Mouse (Mus musculus) forebrain, embryonic 14.5 days (tissue): ENCODE data around the gene Tmed2. TPM values are rescaled to one million over a fixed set of nuclear protein-coding genes. Genes with fewer than 3 reads are reported as not detected.

Experiments
- ATAC-seq: fragments of 200-750 bp; cut with Nextera tagmentation; 2 replicates; pipeline ENCODE4 v1.8.0; 2017; ENCODE audit warnings: mild to moderate bottlenecking, moderate library complexity
- DNase-seq: peaks from one replicate; pipeline ENCODE4 v3.0.0-alpha.2; 2015; ENCODE audit warnings: low spot score
- H3K27ac ChIP-seq: fragments of 300-500 bp; sonication (generic); 2 replicates; pipeline ENCODE4 v1.5.1; 2014; ENCODE audit warnings: low read depth, mild to moderate bottlenecking, control low read depth, low read length, moderate library complexity
- H3K27me3 ChIP-seq: fragments of 300-500 bp; sonication (generic); replicated peaks from 2 replicates; pipeline ENCODE4 v1.6.1; 2014; ENCODE audit warnings: low read length, control low read depth, mixed read lengths; ENCODE audit not compliant: control insufficient read depth, insufficient read depth
- H3K36me3 ChIP-seq: fragments of 300-500 bp; sonication (generic); 2 replicates; pipeline ENCODE4 v1.6.1; 2014; ENCODE audit warnings: low read length, control low read depth; ENCODE audit not compliant: control insufficient read depth, insufficient read depth
- H3K4me1 ChIP-seq: fragments of 300-500 bp; sonication (generic); 2 replicates; pipeline ENCODE4 v1.6.1; 2014; ENCODE audit warnings: antibody characterized with exemption, low read length, control low read depth; ENCODE audit not compliant: control insufficient read depth, insufficient read depth
- H3K4me2 ChIP-seq: fragments of 300-500 bp; sonication (generic); 2 replicates; pipeline ENCODE4 v1.6.1; 2014; ENCODE audit warnings: mild to moderate bottlenecking, control low read depth, low read length
- H3K4me3 ChIP-seq: fragments of 300-500 bp; sonication (generic); 2 replicates; pipeline ENCODE4 v1.5.1; 2014; ENCODE audit warnings: low read depth, low read length, control low read depth
- H3K9ac ChIP-seq: fragments of 300-500 bp; sonication (generic); 2 replicates; pipeline ENCODE4 v1.6.1; 2014; ENCODE audit warnings: mild to moderate bottlenecking, low read length, control low read depth, moderate library complexity
- H3K9me3 ChIP-seq: fragments of 300-500 bp; sonication (generic); replicated peaks from 2 replicates; pipeline ENCODE4 v1.6.1; 2016; ENCODE audit warnings: low read length, control low read depth, mixed read lengths; ENCODE audit not compliant: control insufficient read depth
- WGBS: fragments of 180-500 bp; shearing (Covaris S2); extraction: QIAGEN DNeasy Blood & Tissue Kit; methylation state at CpG from one replicate; pipeline ENCODE4 v1.1.7; 2014; 5-methylcytosine and 5-hydroxymethylcytosine counted together
- polyA plus RNA-seq: library from polyadenylated mRNA; unstranded; fragments of >200 nt; fragmentation: Nextera tagmentation; extraction: Ambion mirVana; gene quantifications from 2 replicates; pipeline ENCODE4 v1.2.1, GENCODE M21; 2014

The Tmed2 gene
- polyA plus RNA-seq, 1 experiment from 2014 or later, result 416 TPM

DNA sequence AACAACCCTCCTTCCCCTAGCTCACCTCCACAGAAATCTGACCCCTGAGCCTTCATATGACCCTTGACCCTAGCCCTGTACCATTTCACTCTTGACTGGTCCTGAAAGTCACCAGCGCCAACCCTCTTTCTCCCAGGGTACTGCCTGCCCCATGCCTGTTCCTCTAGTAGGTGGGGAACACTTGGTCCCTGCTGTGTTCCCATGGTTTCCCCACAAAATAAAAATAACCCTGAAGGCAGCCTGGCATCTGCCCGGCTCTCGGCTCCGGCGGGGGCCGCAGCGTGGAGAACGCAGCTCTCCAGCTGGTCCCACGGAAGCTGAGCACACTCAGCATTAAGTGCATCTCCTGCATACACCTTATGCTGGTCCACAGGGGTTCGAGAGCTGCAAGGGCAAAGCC lies 21.8 kb upstream of the Tmed2 start:
- ATAC-seq (no peak), DNase-seq (no peak)
- no peaks in the 10 kb centered on the region for H3K9me3 ChIP-seq
- H3K36me3 ChIP-seq, result peaks cover 18% of the 10 kb centered on the region
- no peaks in the 10 kb centered on the region for H3K27me3 ChIP-seq
- no peak overlapping the region for H3K4me2 ChIP-seq
- WGBS, result 82% methylated on average over 10 of the region's 10 CpGs
- no peak overlapping the region for H3K9ac ChIP-seq
- no peak overlapping the region for H3K4me3 ChIP-seq
- H3K27ac ChIP-seq, result no peak overlapping the region
- H3K4me1 ChIP-seq, result no peaks in the 10 kb centered on the region

- no peaks in the 10 kb centered on the region for H3K27me3 ChIP-seq
- H3K27ac ChIP-seq, result no peak overlapping the region
- ATAC-seq (no peak), DNase-seq (no peak)
- H3K9me3 ChIP-seq, result no peaks in the 10 kb centered on the region
- peaks cover 9% of the 10 kb centered on the region for H3K36me3 ChIP-seq
- no peak overlapping the region for H3K4me2 ChIP-seq
- H3K9ac ChIP-seq, result no peak overlapping the region
- WGBS, result 88% methylated on average over 4 of the region's 4 CpGs
- H3K4me3 ChIP-seq, result no peak overlapping the region
- H3K4me1 ChIP-seq, result no peaks in the 10 kb centered on the region
Measured at GRCm38 (mm10) chr5:124521588-124521987, 18.9 kb upstream of the Tmed2 start.

DNA sequence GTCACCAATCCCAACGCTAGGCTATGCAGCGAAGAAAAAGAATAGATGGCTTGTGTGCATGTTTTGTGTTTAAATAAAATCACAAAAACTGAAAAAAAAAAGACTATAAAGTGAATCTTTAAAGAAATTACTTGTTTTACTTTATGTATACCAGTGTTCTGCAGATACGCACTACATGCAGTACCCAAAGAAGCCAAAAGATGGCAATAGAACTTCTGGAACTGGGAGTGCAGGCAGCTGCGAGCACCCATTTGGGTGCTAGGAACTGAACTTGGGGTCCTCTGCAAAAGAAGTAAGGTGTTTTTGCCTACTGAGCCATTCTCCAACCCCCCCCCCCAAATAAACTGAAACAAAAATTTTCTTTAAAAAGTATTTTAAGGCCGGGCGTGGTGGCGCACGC lies 17.5 kb upstream of the Tmed2 start:
- 93% methylated on average over 8 of the region's 8 CpGs for WGBS
- Histone ChIP-seq H3K4me2 (no peak overlapping the region), H3K4me1 (no peaks in the 10 kb centered on the region), H3K9me3 (no peaks in the 10 kb centered on the region), H3K4me3 (no peak overlapping the region), H3K9ac (no peak overlapping the region), H3K27ac (no peak overlapping the region), H3K36me3 (peaks cover 9% of the 10 kb centered on the region), H3K27me3 (no peaks in the 10 kb centered on the region)
- ATAC-seq, result no peak
- no peak for DNase-seq

- Histone ChIP-seq H3K9ac (no peak overlapping the region), H3K4me1 (no peaks in the 10 kb centered on the region; the same call in 1 of the 2 replicates), H3K4me3 (no peak overlapping the region), H3K27ac (no peak overlapping the region), H3K9me3 (no peaks in the 10 kb centered on the region), H3K4me2 (no peak overlapping the region), H3K36me3 (peaks cover 9% of the 10 kb centered on the region), H3K27me3 (no peaks in the 10 kb centered on the region)
- no peak for ATAC-seq
- no peak for DNase-seq
- 92% methylated on average over 5 of the region's 5 CpGs for WGBS
Measured at GRCm38 (mm10) chr5:124524943-124525342, 15.6 kb upstream of the Tmed2 start.

- Histone ChIP-seq H3K36me3 (no peaks in the 10 kb centered on the region), H3K9ac (no peak overlapping the region; the same call in 1 of the 2 replicates), H3K4me2 (peak overlapping the region; percentile 60; the same call in 1 of the 2 replicates), H3K4me3 (no peak overlapping the region), H3K9me3 (no peaks in the 10 kb centered on the region), H3K27ac (no peak overlapping the region), H3K4me1 (peaks cover 6% of the 10 kb centered on the region; the same call in 1 of the 2 replicates), H3K27me3 (no peaks in the 10 kb centered on the region)
- DNase-seq (no peak), ATAC-seq (no peak)
- 78% methylated on average over 4 of the region's 4 CpGs for WGBS
Measured at GRCm38 (mm10) chr5:124528351-124528750, 12.1 kb upstream of the Tmed2 start.

DNA sequence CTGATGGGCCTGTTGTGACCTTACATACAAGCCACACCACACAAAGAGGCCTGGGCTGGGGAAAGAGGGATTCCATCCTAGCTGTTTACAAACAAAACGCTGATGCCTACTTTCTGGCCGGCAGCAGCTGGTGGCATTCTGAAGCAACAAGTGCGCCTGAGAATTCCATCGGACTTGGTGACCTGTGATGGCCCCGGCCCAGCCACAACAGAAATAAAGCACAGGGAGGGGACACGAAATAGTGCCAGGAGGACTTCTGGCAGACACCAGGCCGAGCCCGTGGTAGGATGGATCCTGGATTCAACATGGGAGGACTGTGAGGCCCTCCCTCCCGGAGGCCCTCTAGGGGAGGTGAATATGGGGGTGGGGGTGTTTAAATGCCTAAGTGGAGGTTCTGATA lies 11.7 kb upstream of the Tmed2 start:
- H3K4me2 ChIP-seq, result peak overlapping the region; percentile 60; the same call in 1 of the 2 replicates
- 0 out of 2 replicates have a peak overlapping the region, but pooled peaks have one; percentile 18 for H3K27ac ChIP-seq
- no peaks in the 10 kb centered on the region for H3K9me3 ChIP-seq
- WGBS, result 51% methylated on average over 9 of the region's 9 CpGs
- peaks cover 6% of the 10 kb centered on the region; the same call in 1 of the 2 replicates for H3K4me1 ChIP-seq
- DNase-seq, result no peak
- no peaks in the 10 kb centered on the region for H3K27me3 ChIP-seq
- H3K4me3 ChIP-seq, result no peak overlapping the region
- no peak for ATAC-seq
- peak overlapping the region; percentile 32 for H3K9ac ChIP-seq
- no peaks in the 10 kb centered on the region for H3K36me3 ChIP-seq

GRCm38 (mm10) chr5:124529191-124529651 lies 11.3 kb upstream of the Tmed2 start:
- Histone ChIP-seq H3K27ac (0 out of 2 replicates have a peak overlapping the region, but pooled peaks have one; percentile 18), H3K36me3 (no peaks in the 10 kb centered on the region), H3K4me1 (peaks cover 6% of the 10 kb centered on the region; the same call in 1 of the 2 replicates), H3K27me3 (no peaks in the 10 kb centered on the region), H3K4me2 (peak overlapping the region; percentile 60), H3K9me3 (no peaks in the 10 kb centered on the region), H3K4me3 (0 out of 2 replicates have a peak overlapping the region, but pooled peaks have one; percentile 72), H3K9ac (peak overlapping the region; percentile 32)
- DNase-seq (no peak), ATAC-seq (no peak)
- 49% methylated on average over 8 of the region's 8 CpGs for WGBS

DNA sequence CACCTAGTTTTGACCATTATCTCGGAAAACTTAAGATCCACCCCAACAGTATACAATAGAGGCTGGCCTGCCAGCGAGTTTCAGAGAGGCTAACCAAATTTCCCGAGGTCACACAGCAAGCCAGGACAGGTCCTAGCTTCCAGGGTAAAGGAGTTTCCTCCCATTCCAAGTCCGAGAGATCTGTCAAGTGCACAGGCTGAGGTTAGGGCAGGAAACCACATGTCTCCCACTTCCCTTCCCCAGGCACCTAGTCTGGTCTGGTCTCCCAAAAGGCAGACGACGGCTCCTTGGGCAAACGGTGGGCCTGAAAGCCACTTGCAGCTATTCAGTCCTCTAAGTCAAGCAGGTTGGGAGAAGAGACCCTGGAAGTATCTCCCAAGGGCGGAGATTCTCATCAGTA lies 10.8 kb upstream of the Tmed2 start:
- peak overlapping the region; percentile 60 for H3K4me2 ChIP-seq
- H3K27ac ChIP-seq, result 0 out of 2 replicates have a peak overlapping the region, but pooled peaks have one; percentile 18
- H3K9me3 ChIP-seq, result no peaks in the 10 kb centered on the region
- 71% methylated on average over 8 of the region's 8 CpGs for WGBS
- no peaks in the 10 kb centered on the region for H3K27me3 ChIP-seq
- H3K9ac ChIP-seq, result peak overlapping the region; percentile 81; the same call in 1 of the 2 replicates
- DNase-seq, result no peak
- ATAC-seq, result no peak
- no peaks in the 10 kb centered on the region for H3K36me3 ChIP-seq
- peak overlapping the region; percentile 72; the same call in 1 of the 2 replicates for H3K4me3 ChIP-seq
- H3K4me1 ChIP-seq, result peaks cover 6% of the 10 kb centered on the region; the same call in 1 of the 2 replicates
